Mouse (Mus musculus): ENCODE results near the gene H2afx. TPM values are rescaled to one million over a fixed set of nuclear protein-coding genes. Genes with fewer than 3 reads are reported as not detected.
A peak's percentile ranks its signal among the peaks of the same experiment; 100 is the strongest.
"Not testable (repeated sequence)": the region's sequence is repeated elsewhere in the genome, so short reads cannot be mapped to it uniquely, and the experiment has no call there.

H2afx gene
- polyA plus RNA-seq, 1 experiment from 2014 or later = 128 TPM

GRCm38 (mm10) chr9:44323656-44324055 is 10.8 kb upstream of the H2afx start:
- H3K27me3 ChIP-seq (ENCODE audit: control insufficient read depth, insufficient read depth, low read length); DNase-seq; ATAC-seq (ENCODE audit: low FRiP score, low TSS enrichment); H3K36me3 ChIP-seq (ENCODE audit: control insufficient read depth, insufficient read depth, low read length); H3K9ac ChIP-seq (replicated peaks; ENCODE audit: low read length); H3K4me2 ChIP-seq (ENCODE audit: low read length); H3K4me3 ChIP-seq (replicated peaks; ENCODE audit: low read depth, low read length); H3K9me3 ChIP-seq (ENCODE audit: control insufficient read depth, low read length); H3K27ac ChIP-seq (replicated peaks; ENCODE audit: low read depth, low read length): not testable (repeated sequence)
- WGBS = 72% methylated on average over 4 of the region's 4 CpGs
- peaks cover 28% of the 10 kb centered on the region for H3K4me1 ChIP-seq (ENCODE audit: control insufficient read depth, insufficient read depth, low read length)

- Histone ChIP-seq H3K27me3 (ENCODE audit: control insufficient read depth, insufficient read depth, low read length) (no peaks in the 10 kb centered on the region), H3K36me3 (ENCODE audit: control insufficient read depth, insufficient read depth, low read length) (peaks cover 5% of the 10 kb centered on the region; the same call in 1 of the 2 replicates), H3K9ac (replicated peaks; ENCODE audit: low read length) (no peak overlapping the region), H3K4me2 (ENCODE audit: low read length) (no peak overlapping the region), H3K4me3 (replicated peaks; ENCODE audit: low read depth, low read length) (no peak overlapping the region), H3K4me1 (ENCODE audit: control insufficient read depth, insufficient read depth, low read length) (peaks cover 23% of the 10 kb centered on the region), H3K9me3 (ENCODE audit: control insufficient read depth, low read length) (no peaks in the 10 kb centered on the region), H3K27ac (replicated peaks; ENCODE audit: low read depth, low read length) (no peak overlapping the region)
- 80% methylated on average over 6 of the region's 6 CpGs for WGBS
- DNase-seq (no peak), ATAC-seq (ENCODE audit: low FRiP score, low TSS enrichment) (no peak)
Observed at GRCm38 (mm10) chr9:44324147-44324546, 10.3 kb upstream of the H2afx start.

DNA sequence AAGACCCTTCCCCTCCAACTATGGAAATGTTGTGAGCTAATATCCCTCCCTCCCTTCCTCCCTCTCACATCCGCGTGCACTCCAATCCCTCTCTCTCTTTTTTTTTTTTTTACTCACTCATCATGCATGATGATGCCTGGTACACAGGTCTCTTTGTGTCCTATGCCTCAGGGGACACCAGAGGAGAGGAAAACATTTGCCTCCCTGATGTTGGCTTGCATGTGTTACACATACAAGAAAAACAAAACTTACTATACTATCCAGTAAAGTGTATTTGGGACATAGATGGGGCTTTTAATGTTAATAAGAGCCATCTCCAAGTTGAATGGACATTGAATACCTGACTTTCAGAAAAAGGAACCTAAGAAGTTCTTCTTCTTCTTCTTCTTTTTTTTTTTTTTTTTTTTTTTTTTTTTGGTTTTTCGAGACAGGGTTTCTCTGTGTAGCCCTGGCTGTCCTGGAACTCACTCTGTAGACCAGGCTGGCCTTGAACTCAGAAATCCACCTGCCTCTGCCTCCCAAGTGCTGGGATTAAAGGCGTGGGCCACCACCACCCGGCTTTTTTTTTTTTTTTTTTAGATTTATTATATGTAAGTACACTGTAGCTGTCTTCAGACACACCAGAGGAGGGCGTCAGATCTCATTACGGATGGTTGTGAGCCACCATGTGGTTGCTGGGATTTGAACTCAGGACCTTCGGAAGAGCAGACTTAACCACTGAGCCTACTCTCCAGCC is 9.3 kb upstream of the H2afx start:
- not testable (repeated sequence) for DNase-seq; H3K27me3 ChIP-seq (ENCODE audit: control insufficient read depth, insufficient read depth, low read length); H3K9me3 ChIP-seq (ENCODE audit: control insufficient read depth, low read length); ATAC-seq (ENCODE audit: low FRiP score, low TSS enrichment)
- 55% methylated on average over 7 of the region's 8 CpGs for WGBS
- H3K4me2 ChIP-seq (ENCODE audit: low read length) = peak overlapping the region; percentile 85
- peak overlapping the region; percentile 77; the same call in 1 of the 2 replicates for H3K9ac ChIP-seq (replicated peaks; ENCODE audit: low read length)
- H3K4me1 ChIP-seq (ENCODE audit: control insufficient read depth, insufficient read depth, low read length) = peaks cover 20% of the 10 kb centered on the region
- H3K4me3 ChIP-seq (replicated peaks; ENCODE audit: low read depth, low read length) = peak overlapping the region; percentile 75
- H3K27ac ChIP-seq (replicated peaks; ENCODE audit: low read depth, low read length) = peak overlapping the region; percentile 84
- peaks cover 14% of the 10 kb centered on the region for H3K36me3 ChIP-seq (ENCODE audit: control insufficient read depth, insufficient read depth, low read length)

- Histone ChIP-seq H3K9ac (replicated peaks; ENCODE audit: low read length) (peak within 1 kb of the TSS; percentile 77), H3K36me3 (ENCODE audit: control insufficient read depth, insufficient read depth, low read length) (peaks cover 15% of the 10 kb centered on the region), H3K27me3 (ENCODE audit: control insufficient read depth, insufficient read depth, low read length) (no peaks in the 10 kb centered on the region), H3K4me3 (replicated peaks; ENCODE audit: low read depth, low read length) (peak within 1 kb of the TSS; percentile 75), H3K4me2 (ENCODE audit: low read length) (peak within 1 kb of the TSS; percentile 85), H3K4me1 (ENCODE audit: control insufficient read depth, insufficient read depth, low read length) (peaks cover 15% of the 10 kb centered on the region), H3K27ac (replicated peaks; ENCODE audit: low read depth, low read length) (peak within 1 kb of the TSS; percentile 84), H3K9me3 (ENCODE audit: control insufficient read depth, low read length) (no peaks in the 10 kb centered on the region)
- ATAC-seq (ENCODE audit: low FRiP score, low TSS enrichment) = peak; percentile 58; the same call in 1 of the 2 replicates
- DNase-seq = no peak
- 4% methylated on average over 12 of the region's 12 CpGs for WGBS
Observed at GRCm38 (mm10) chr9:44325768-44326370, 8.6 kb upstream of the H2afx start, which contains the start of gene Dpagt1. Dpagt1 (plus strand) TSS chr9:44326019.

GRCm38 (mm10) chr9:44326371-44327063 is 8.0 kb upstream of the H2afx start:
- Histone ChIP-seq H3K27ac (replicated peaks; ENCODE audit: low read depth, low read length) (peak overlapping the region; percentile 84), H3K9me3 (ENCODE audit: control insufficient read depth, low read length) (no peaks in the 10 kb centered on the region), H3K36me3 (ENCODE audit: control insufficient read depth, insufficient read depth, low read length) (peaks cover 21% of the 10 kb centered on the region), H3K4me2 (ENCODE audit: low read length) (peak overlapping the region; percentile 85), H3K9ac (replicated peaks; ENCODE audit: low read length) (peak overlapping the region; percentile 77), H3K4me3 (replicated peaks; ENCODE audit: low read depth, low read length) (peak overlapping the region; percentile 75), H3K27me3 (ENCODE audit: control insufficient read depth, insufficient read depth, low read length) (no peaks in the 10 kb centered on the region), H3K4me1 (ENCODE audit: control insufficient read depth, insufficient read depth, low read length) (peaks cover 12% of the 10 kb centered on the region)
- ATAC-seq (ENCODE audit: low FRiP score, low TSS enrichment) = peak; percentile 91
- peak; percentile 91 for DNase-seq
- under 1% methylated on average over 38 of the region's 38 CpGs for WGBS

GRCm38 (mm10) chr9:44327064-44327711 is 7.3 kb upstream of the H2afx start:
- no peaks in the 10 kb centered on the region for H3K9me3 ChIP-seq (ENCODE audit: control insufficient read depth, low read length)
- WGBS = under 1% methylated on average over 22 of the region's 22 CpGs
- H3K9ac ChIP-seq (replicated peaks; ENCODE audit: low read length) = peak overlapping the region; percentile 77
- peak overlapping the region; percentile 84 for H3K27ac ChIP-seq (replicated peaks; ENCODE audit: low read depth, low read length)
- ATAC-seq (ENCODE audit: low FRiP score, low TSS enrichment) = peak; percentile 21; the same call in 1 of the 2 replicates
- H3K4me3 ChIP-seq (replicated peaks; ENCODE audit: low read depth, low read length) = peak overlapping the region; percentile 75
- peaks cover 12% of the 10 kb centered on the region for H3K4me1 ChIP-seq (ENCODE audit: control insufficient read depth, insufficient read depth, low read length)
- peak; percentile 45 for DNase-seq
- H3K36me3 ChIP-seq (ENCODE audit: control insufficient read depth, insufficient read depth, low read length) = peaks cover 26% of the 10 kb centered on the region
- no peaks in the 10 kb centered on the region for H3K27me3 ChIP-seq (ENCODE audit: control insufficient read depth, insufficient read depth, low read length)
- H3K4me2 ChIP-seq (ENCODE audit: low read length) = peak overlapping the region; percentile 85

GRCm38 (mm10) chr9:44327926-44328325 is 6.6 kb upstream of the H2afx start:
- ATAC-seq (ENCODE audit: low FRiP score, low TSS enrichment) (no peak), DNase-seq (no peak)
- Histone ChIP-seq H3K4me2 (ENCODE audit: low read length) (peak overlapping the region; percentile 85), H3K27me3 (ENCODE audit: control insufficient read depth, insufficient read depth, low read length) (no peaks in the 10 kb centered on the region), H3K27ac (replicated peaks; ENCODE audit: low read depth, low read length) (no peak overlapping the region), H3K9ac (replicated peaks; ENCODE audit: low read length) (no peak overlapping the region; the same call in 1 of the 2 replicates), H3K4me3 (replicated peaks; ENCODE audit: low read depth, low read length) (peak overlapping the region; percentile 75; the same call in 1 of the 2 replicates), H3K9me3 (ENCODE audit: control insufficient read depth, low read length) (no peaks in the 10 kb centered on the region), H3K4me1 (ENCODE audit: control insufficient read depth, insufficient read depth, low read length) (peaks cover 12% of the 10 kb centered on the region), H3K36me3 (ENCODE audit: control insufficient read depth, insufficient read depth, low read length) (peaks cover 33% of the 10 kb centered on the region)
- WGBS = 94% methylated on average over 5 of the region's 5 CpGs

GRCm38 (mm10) chr9:44330736-44331135 is 3.8 kb upstream of the H2afx start:
- WGBS = 94% methylated on average over 6 of the region's 6 CpGs
- no peak overlapping the region for H3K4me3 ChIP-seq (replicated peaks; ENCODE audit: low read depth, low read length)
- peaks cover 12% of the 10 kb centered on the region for H3K4me1 ChIP-seq (ENCODE audit: control insufficient read depth, insufficient read depth, low read length)
- no peak for DNase-seq
- H3K27me3 ChIP-seq (ENCODE audit: control insufficient read depth, insufficient read depth, low read length) = no peaks in the 10 kb centered on the region
- H3K36me3 ChIP-seq (ENCODE audit: control insufficient read depth, insufficient read depth, low read length) = peaks cover 42% of the 10 kb centered on the region
- no peak for ATAC-seq (ENCODE audit: low FRiP score, low TSS enrichment)
- no peak overlapping the region for H3K9ac ChIP-seq (replicated peaks; ENCODE audit: low read length)
- no peak overlapping the region for H3K27ac ChIP-seq (replicated peaks; ENCODE audit: low read depth, low read length)
- no peaks in the 10 kb centered on the region for H3K9me3 ChIP-seq (ENCODE audit: control insufficient read depth, low read length)
- H3K4me2 ChIP-seq (ENCODE audit: low read length) = no peak overlapping the region

All from midbrain, embryonic 14.5 days (tissue).